Mouse (Mus musculus) MEL (cell line): ENCODE measurements at regions not wholly inside any gene's neighbourhood (a gene's known extent, or its start where the extent isn't known, plus 50 kb on each side); places are given as distances from the start of the nearest gene placed in this dataset.

Experiments
- DNase-seq: peaks from one replicate; pipeline ENCODE4 v3.0.0; 2011; ENCODE audit warnings: low read depth, low spot score
- H3K27ac ChIP-seq: 2 replicates; pipeline ENCODE4 v1.5.1; 2012; ENCODE audit warnings: low read depth, mild to moderate bottlenecking, control low read depth, low read length, moderate library complexity; ENCODE audit not compliant: control insufficient read depth
- H3K27me3 ChIP-seq, 2 experiments: fragments of 150-350 bp in 1 of 2; sonication (generic) in 1 of 2; 2 replicates each; pipeline ENCODE4 v1.6.1; 2012; ENCODE audit warnings: low read length in 2 of 2, mild to moderate bottlenecking in 2 of 2, improper control_type of control experiment in 1 of 2, moderate library complexity in 1 of 2; ENCODE audit not compliant: insufficient read depth in 2 of 2, control insufficient read depth in 1 of 2
- H3K36me3 ChIP-seq, 2 experiments: 2 replicates each; pipeline ENCODE4 v1.6.1; 2012 to 2014; ENCODE audit warnings: low read length in 2 of 2, improper control_type of control experiment in 1 of 2, inconsistent platforms in 1 of 2, mild to moderate bottlenecking in 1 of 2; ENCODE audit not compliant: insufficient read depth in 2 of 2, control insufficient read depth in 1 of 2
- H3K4me1 ChIP-seq, 2 experiments: fragments of 150-350 bp in 1 of 2; sonication (generic) in 1 of 2; 2 replicates each; pipeline ENCODE4 v1.6.1; 2012; ENCODE audit warnings: low read length in 2 of 2, improper control_type of control experiment in 1 of 2, mild to moderate bottlenecking in 1 of 2; ENCODE audit not compliant: insufficient read depth in 2 of 2, control insufficient read depth in 1 of 2
- H3K4me3 ChIP-seq, 2 experiments: fragments of 150-350 bp in 1 of 2; sonication (generic) in 1 of 2; 2 replicates each; pipeline ENCODE4 v1.5.1; 2012; ENCODE audit warnings: low read depth in 2 of 2, low read length in 2 of 2, mild to moderate bottlenecking in 2 of 2, moderate library complexity in 2 of 2, control low read depth in 1 of 2, improper control_type of control experiment in 1 of 2; ENCODE audit not compliant: control insufficient read depth in 1 of 2, insufficient read depth in 1 of 2
- H3K79me2 ChIP-seq: 2 replicates; pipeline ENCODE4 v1.6.1; 2012; ENCODE audit warnings: mild to moderate bottlenecking, low read length, moderate library complexity; ENCODE audit not compliant: control insufficient read depth, poor library complexity, insufficient read depth
- H3K9ac ChIP-seq: 2 replicates; pipeline ENCODE4 v1.6.1; 2012; ENCODE audit warnings: low read depth, mild to moderate bottlenecking, control low read depth, low read length, moderate library complexity; ENCODE audit not compliant: control insufficient read depth, poor library complexity, severe bottlenecking
- H3K9me3 ChIP-seq: fragments of 150-350 bp; sonication (generic); replicated peaks from 2 replicates; pipeline ENCODE4 v1.6.1; 2012; ENCODE audit warnings: mild to moderate bottlenecking, low read length, improper control_type of control experiment, moderate library complexity; ENCODE audit not compliant: insufficient read depth
- E2F4 ChIP-seq: IDR thresholded peaks from 2 replicates; pipeline ENCODE4 v1.6.1; 2011; ENCODE audit warnings: low read depth, low read length, improper control_type of control experiment, borderline replicate concordance
- ETS1 ChIP-seq: IDR thresholded peaks from 2 replicates; pipeline ENCODE4 v1.6.1; 2012; ENCODE audit warnings: low read depth, mild to moderate bottlenecking, inconsistent platforms, low read length, improper control_type of control experiment, moderate library complexity
- GATA1 ChIP-seq: IDR thresholded peaks from 2 replicates; pipeline ENCODE4 v1.6.1; 2011; ENCODE audit warnings: low read depth, low read length, improper control_type of control experiment
- HCFC1 ChIP-seq: IDR thresholded peaks from 2 replicates; pipeline ENCODE4 v1.6.1; 2012; ENCODE audit warnings: low read depth, mild to moderate bottlenecking, inconsistent platforms, low read length, improper control_type of control experiment, moderate library complexity
- JUND ChIP-seq: IDR thresholded peaks from 2 replicates; pipeline ENCODE4 v1.6.1; 2011; ENCODE audit warnings: low read depth, mild to moderate bottlenecking, improper control_type of control experiment, low read length
- KAT2A ChIP-seq: conservative IDR thresholded peaks from 2 replicates; pipeline ENCODE4 v1.6.1; 2012; ENCODE audit warnings: low read depth, low read length, improper control_type of control experiment, inconsistent platforms
- MXI1 ChIP-seq: IDR thresholded peaks from 2 replicates; pipeline ENCODE4 v1.6.1; 2011; ENCODE audit warnings: mild to moderate bottlenecking, low read depth, low read length, improper control_type of control experiment
- MYB ChIP-seq: IDR thresholded peaks from 2 replicates; pipeline ENCODE4 v1.6.1; 2011; ENCODE audit warnings: mild to moderate bottlenecking, low read depth, low read length, improper control_type of control experiment
- MYC ChIP-seq: IDR thresholded peaks from 2 replicates; pipeline ENCODE4 v1.6.1; 2011; ENCODE audit warnings: low read depth, mild to moderate bottlenecking, low read length, improper control_type of control experiment, moderate library complexity
- NRF1 ChIP-seq: IDR thresholded peaks from 2 replicates; pipeline ENCODE4 v1.6.1; 2014; ENCODE audit warnings: low read depth, mild to moderate bottlenecking, inconsistent platforms, low read length, improper control_type of control experiment, moderate library complexity; ENCODE audit not compliant: poor library complexity, insufficient read depth, severe bottlenecking
- POLR2A ChIP-seq, 2 experiments: IDR thresholded peaks; 2 replicates each; pipeline ENCODE4 v1.6.1; 2011 to 2012; ENCODE audit warnings: low read length in 2 of 2, mild to moderate bottlenecking in 2 of 2, control low read depth in 1 of 2, improper control_type of control experiment in 1 of 2, low read depth in 1 of 2, moderate library complexity in 1 of 2; ENCODE audit not compliant: control insufficient read depth in 1 of 2, insufficient read depth in 1 of 2, poor library complexity in 1 of 2
- POLR2AphosphoS5 ChIP-seq: IDR thresholded peaks from 2 replicates; pipeline ENCODE4 v1.6.1; 2012; ENCODE audit warnings: low read depth, borderline replicate concordance, mild to moderate bottlenecking, inconsistent platforms, low read length, moderate library complexity, mixed read lengths
- UBTF ChIP-seq: IDR thresholded peaks from 2 replicates; pipeline ENCODE4 v1.6.1; 2012; ENCODE audit warnings: low read depth, mild to moderate bottlenecking, inconsistent platforms, low read length, improper control_type of control experiment, moderate library complexity, borderline replicate concordance; ENCODE audit not compliant: insufficient read depth
- ZC3H11A ChIP-seq: IDR thresholded peaks from 2 replicates; pipeline ENCODE4 v1.6.1; 2012; ENCODE audit warnings: low read depth, mild to moderate bottlenecking, inconsistent platforms, low read length, improper control_type of control experiment
- ZKSCAN1 ChIP-seq: IDR thresholded peaks from 2 replicates; pipeline ENCODE4 v1.6.1; 2012; ENCODE audit warnings: low read depth, mild to moderate bottlenecking, inconsistent platforms, low read length, improper control_type of control experiment, moderate library complexity
- ZMIZ1 ChIP-seq: IDR thresholded peaks from 2 replicates; pipeline ENCODE4 v1.6.1; 2012; ENCODE audit warnings: low read depth, mild to moderate bottlenecking, inconsistent platforms, low read length, improper control_type of control experiment, moderate library complexity

DNA sequence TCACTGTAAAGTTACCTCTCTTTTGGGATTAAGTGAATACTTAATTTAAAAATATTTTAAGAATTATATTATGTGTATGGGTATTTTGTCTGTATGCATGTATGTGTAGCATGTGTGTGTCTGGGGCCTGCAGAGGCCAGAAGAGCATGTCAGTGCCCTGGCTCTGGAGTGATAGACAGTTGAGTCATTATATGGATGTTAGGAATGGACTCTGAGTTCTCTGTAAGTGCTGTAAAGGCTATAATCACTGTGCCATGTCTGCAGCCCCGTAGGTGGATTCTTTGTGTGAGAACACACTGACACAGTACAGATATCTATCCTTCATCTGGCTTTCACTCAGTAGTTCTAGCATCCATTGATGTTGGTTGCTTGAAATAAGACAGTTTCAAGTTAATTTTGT is 2292.7 kb downstream of the 4930444P10Rik start:
- no peaks in the 10 kb centered on the region for H3K9me3 ChIP-seq
- no peak overlapping the region for H3K9ac ChIP-seq
- H3K4me3 ChIP-seq = no peak overlapping the region
- H3K36me3 ChIP-seq = no peaks in the 10 kb centered on the region
- H3K79me2 ChIP-seq = no peaks in the 10 kb centered on the region
- no peak for DNase-seq
- no peak overlapping the region for H3K27ac ChIP-seq
- no peaks in the 10 kb centered on the region for H3K27me3 ChIP-seq
- no peaks in the 10 kb centered on the region for H3K4me1 ChIP-seq
- no peak for TF ChIP-seq ZMIZ1
- TF ChIP-seq JUND = no peak
- no peak for TF ChIP-seq ZKSCAN1

GRCm38 (mm10) chr1:13798848-13799247 is 2294.3 kb downstream of the 4930444P10Rik start:
- no peak overlapping the region for H3K27ac ChIP-seq
- no peaks in the 10 kb centered on the region for H3K9me3 ChIP-seq
- no peak overlapping the region for H3K4me3 ChIP-seq
- no peak overlapping the region for H3K9ac ChIP-seq
- no peaks in the 10 kb centered on the region for H3K79me2 ChIP-seq
- TF ChIP-seq MYB (no peak), ZC3H11A (no peak), E2F4 (no peak), KAT2A (no peak), NRF1 (no peak), GATA1 (no peak)
- TF ChIP-seq, all 39 proteins: peak for 0
- no peaks in the 10 kb centered on the region for H3K27me3 ChIP-seq
- no peak for DNase-seq
- no peaks in the 10 kb centered on the region for H3K36me3 ChIP-seq
- no peaks in the 10 kb centered on the region for H3K4me1 ChIP-seq

- no peaks in the 10 kb centered on the region for H3K27me3 ChIP-seq
- no peak for DNase-seq
- H3K79me2 ChIP-seq = no peaks in the 10 kb centered on the region
- no peak for TF ChIP-seq MYC
- no peak for TF ChIP-seq POLR2AphosphoS5
- TF ChIP-seq JUND = no peak
- TF ChIP-seq MXI1 = no peak
- no peak for TF ChIP-seq ETS1
- TF ChIP-seq HCFC1 = no peak
- no peak for TF ChIP-seq UBTF
- TF ChIP-seq POLR2A (IDR thresholded peaks at IDR 0.05; ENCODE audit: control insufficient read depth in 1 of 2, insufficient read depth in 1 of 2, low read depth in 1 of 2, low read length in 2 of 2, poor library complexity in 1 of 2) = no peak
- no peaks in the 10 kb centered on the region for H3K9me3 ChIP-seq
- no peak overlapping the region for H3K27ac ChIP-seq
- H3K9ac ChIP-seq = no peak overlapping the region
- no peaks in the 10 kb centered on the region for H3K36me3 ChIP-seq
- no peaks in the 10 kb centered on the region for H3K4me1 ChIP-seq
- H3K4me3 ChIP-seq = no peak overlapping the region
Measured at GRCm38 (mm10) chr1:13795196-13795595, 2297.9 kb downstream of the 4930444P10Rik start.
